In the genomic region with DNA sequence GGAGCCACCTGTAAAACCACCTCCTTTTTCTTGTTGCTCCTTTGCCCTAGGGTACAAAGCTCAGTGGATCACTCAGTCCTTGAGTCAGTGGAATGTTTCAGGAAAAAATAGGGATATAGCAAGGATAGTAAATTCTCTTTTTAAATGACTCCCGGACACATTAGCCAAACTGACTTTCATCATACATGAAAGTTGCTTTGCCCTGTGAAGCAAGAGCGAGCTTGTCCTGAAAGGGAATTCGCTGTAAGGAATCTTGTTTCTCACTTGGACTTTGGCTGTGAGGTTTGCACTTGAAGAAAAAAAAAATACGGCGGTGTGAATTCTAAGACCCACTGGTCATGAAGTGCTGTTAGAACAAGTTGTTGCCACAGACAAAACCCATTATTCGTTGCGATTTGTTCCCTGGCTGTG, we compare ENCODE assay signal across 8 mouse cellular contexts. TPM values are rescaled to one million over a fixed set of nuclear protein-coding genes. Genes with fewer than 3 reads are reported as not detected.
A peak's percentile ranks its signal among the peaks of the same experiment; 100 is the strongest.
DNase-seq lines count a peak whose midpoint lies in the region; ATAC-seq and TF ChIP-seq lines count a peak whose summit lies in the region.

No protein-coding gene starts in this region.

- no peak for TF ChIP-seq CTCF in bone marrow macrophage, adult 2 months (IDR thresholded peaks at IDR 0.05; ENCODE audit: low read depth, low read length)

- peaks cover 66% of the 10 kb centered on the region for H3K79me2 ChIP-seq in myocyte (ENCODE audit: control insufficient read depth, insufficient read depth)

- H3K4me3 ChIP-seq in bone marrow macrophage, adult 2 months (ENCODE audit: insufficient read depth, low read length), result peak overlapping the region; percentile 80
- peak overlapping the region; percentile 68 to 79 for H3K4me3 ChIP-seq in heart, embryonic 14.5 days (ENCODE audit: control insufficient read depth in 1 of 2, insufficient read depth in 1 of 2, low read depth in 1 of 2, low read length in 2 of 2)
- H3K4me3 ChIP-seq in myocyte, result peak overlapping the region; percentile 99

- H3ac ChIP-seq in myocyte (ENCODE audit: control insufficient read depth, insufficient read length), result no peak overlapping the region

- ATAC-seq in heart, embryonic 14.5 days (ENCODE audit: insufficient number of reproducible peaks, insufficient read depth, low FRiP score, low read depth), result no peak

- H3K27me3 ChIP-seq in heart, embryonic 14.5 days (ENCODE audit: control insufficient read depth, insufficient read depth, low read length), result no peaks in the 10 kb centered on the region
- no peaks in the 10 kb centered on the region for H3K27me3 ChIP-seq in myocyte (ENCODE audit: control insufficient read depth, insufficient read depth, insufficient read length)

- H3K9me3 ChIP-seq in heart, embryonic 14.5 days (ENCODE audit: control insufficient read depth, low read length), result no peaks in the 10 kb centered on the region

- H3K4me2 ChIP-seq in heart, embryonic 14.5 days (ENCODE audit: low read length), result peak overlapping the region; percentile 73
- peak overlapping the region; percentile 87 for H3K4me2 ChIP-seq in myocyte (ENCODE audit: low read depth)

- no peak for TF ChIP-seq POLR2A in bone marrow macrophage, adult 2 months (IDR thresholded peaks at IDR 0.05; ENCODE audit: borderline replicate concordance, low read depth, low read length)
- TF ChIP-seq POLR2A in myocyte (IDR thresholded peaks at IDR 0.05; ENCODE audit: insufficient read length, low read depth), result no peak

- peaks cover 18% of the 10 kb centered on the region for H3K4me1 ChIP-seq in bone marrow macrophage, adult 2 months (ENCODE audit: control insufficient read depth, insufficient read depth, low read length)
- peaks cover 0 to 28% of the 10 kb centered on the region in 2 experiments; a peak in 3 of 4 replicates for H3K4me1 ChIP-seq in heart, embryonic 14.5 days (ENCODE audit: control insufficient read depth in 2 of 2, insufficient read depth in 2 of 2, low read length in 2 of 2)

- peak overlapping the region; percentile 38; the same call in 1 of the 2 replicates for H3K27ac ChIP-seq in bone marrow macrophage, adult 2 months (ENCODE audit: insufficient read depth, low read depth, low read length)
- H3K27ac ChIP-seq in heart, embryonic 14.5 days (replicated peaks in 1 of 2; ENCODE audit: control insufficient read depth in 1 of 2, insufficient read depth in 1 of 2, low read depth in 2 of 2, low read length in 2 of 2), result peak overlapping the region; percentile 68 to 100

- peak overlapping the region; percentile 92 for H3K9ac ChIP-seq in heart, embryonic 14.5 days (ENCODE audit: low read length)

- 1% methylated on average over 7 of the region's 7 CpGs for WGBS in heart, embryonic 14.5 days

- no peaks in the 10 kb centered on the region for H3K36me3 ChIP-seq in heart, embryonic 14.5 days (ENCODE audit: control insufficient read depth, insufficient read depth, low read length)
- no peaks in the 10 kb centered on the region for H3K36me3 ChIP-seq in myocyte (ENCODE audit: control insufficient read depth, insufficient read depth)

- DNase-seq in adrenal gland, postnatal 10 days, result peak; percentile 16
- DNase-seq in adrenal gland, postnatal 25 days, result no peak
- DNase-seq in kidney, postnatal 36 days, result peak; percentile 64 to 84
- no peak for DNase-seq in thymus, postnatal 0 days (ENCODE audit: low spot score)
- no peak for DNase-seq in urinary bladder, postnatal 14 days (ENCODE audit: low spot score)

TF ChIP-seq in myocyte, 11 proteins besides CTCF, POLR2A, EP300 and RAD21:
- TF ChIP-seq TCF3 (IDR thresholded peaks at IDR 0.05; ENCODE audit: insufficient read length, low read depth), result no peak
- no peak for TF ChIP-seq TCF12 (IDR thresholded peaks at IDR 0.05; ENCODE audit: insufficient read depth, poor library complexity, severe bottlenecking)
TF ChIP-seq in myocyte: peak in this region for 0.

RNA-seq across cellular contexts. Expression of a gene that starts 1.8 kb away (rescaled TPM):
- total RNA-seq in adrenal gland, postnatal 10 days (2021), result 100 to 1,000 TPM; 207 to 219 TPM
- 152 and 162 TPM in 2 replicates for total RNA-seq in adrenal gland, postnatal 25 days (2021)
- 430 and 434 TPM in 2 replicates for polyA plus RNA-seq in bone marrow macrophage, adult 2 months (2012; ENCODE audit: insufficient read depth, insufficient read length, missing spikeins)
- 42.4 and 44.4 TPM in 2 replicates for polyA plus RNA-seq in heart, embryonic 14.5 days (2014; fragmentation: Nextera tagmentation; extraction: Ambion mirVana)
- 40.1 TPM for polyA plus RNA-seq in myocyte (2012; fragmentation: generic; extraction: Trizol)
- polyA plus RNA-seq in thymus, postnatal 0 days (2015; fragmentation: Nextera tagmentation; extraction: Ambion mirVana), result 29.9 and 38.3 TPM in 2 replicates

Comparison
In these comparisons a context has a peak if more than half of its experiments do, and no peak if none do; other contexts are left out.
1. DNase-seq: peak in adrenal gland, postnatal 10 days (single experiment) and kidney, postnatal 36 days (2 of 2); none in adrenal gland, postnatal 25 days (single experiment), thymus, postnatal 0 days (single experiment) and urinary bladder, postnatal 14 days (single experiment).
2. Peak in every context shown above with its lines, with median percentiles within 50 percentile points of each other: H3K4me3 ChIP-seq.